Mouse (Mus musculus) lung, embryonic 16.5 days (tissue): ENCODE measurements at regions not wholly inside any gene's neighbourhood (a gene's known extent, or its start where the extent isn't known, plus 50 kb on each side); places are given as distances from the start of the nearest gene placed in this dataset.
"Not testable (repeated sequence)": the region's sequence is repeated elsewhere in the genome, so short reads cannot be mapped to it uniquely, and the experiment has no call there.

Experiments used
- ATAC-seq: fragments of 200-750 bp; cut with Nextera tagmentation; 2 replicates; pipeline ENCODE4 v1.8.0; 2017; ENCODE audit warnings: low read depth, mild to moderate bottlenecking, moderate library complexity
- H3K27ac ChIP-seq: fragments of 300-500 bp; sonication (generic); 2 replicates; pipeline ENCODE4 v1.5.1; 2014; ENCODE audit warnings: mild to moderate bottlenecking, control low read depth, low read length
- H3K27me3 ChIP-seq: fragments of 300-500 bp; sonication (generic); 2 replicates; pipeline ENCODE4 v1.6.1; 2014; ENCODE audit warnings: low read depth, low read length, mixed read lengths; ENCODE audit not compliant: control insufficient read depth, insufficient read depth
- H3K36me3 ChIP-seq: fragments of 300-500 bp; sonication (generic); 2 replicates; pipeline ENCODE4 v1.6.1; 2014; ENCODE audit warnings: low read length; ENCODE audit not compliant: control insufficient read depth, insufficient read depth
- H3K4me1 ChIP-seq: fragments of 300-500 bp; sonication (generic); replicated peaks from 2 replicates; pipeline ENCODE4 v1.6.1; 2014; ENCODE audit warnings: low read length, mixed read lengths; ENCODE audit not compliant: control insufficient read depth, insufficient read depth
- H3K4me2 ChIP-seq: fragments of 300-500 bp; sonication (generic); 2 replicates; pipeline ENCODE4 v1.6.1; 2014; ENCODE audit warnings: low read depth, low read length, control low read depth
- H3K4me3 ChIP-seq: fragments of 300-500 bp; sonication (generic); 2 replicates; pipeline ENCODE4 v1.5.1; 2014; ENCODE audit warnings: mild to moderate bottlenecking, low read length, control low read depth
- H3K9ac ChIP-seq: fragments of 300-500 bp; sonication (generic); 2 replicates; pipeline ENCODE4 v1.6.1; 2014; ENCODE audit warnings: low read length, control low read depth
- H3K9me3 ChIP-seq: fragments of 300-500 bp; sonication (generic); 2 replicates; pipeline ENCODE4 v1.6.1; 2016; ENCODE audit warnings: low read length; ENCODE audit not compliant: control insufficient read depth
- WGBS: fragments of 180-500 bp; shearing (Covaris S2); extraction: QIAGEN DNeasy Blood & Tissue Kit; methylation state at CpG from one replicate; pipeline ENCODE4 v1.1.7; 2014; 5-methylcytosine and 5-hydroxymethylcytosine counted together

- no peaks in the 10 kb centered on the region for H3K4me1 ChIP-seq
- H3K4me2 ChIP-seq: no peak overlapping the region
- no peak overlapping the region for H3K4me3 ChIP-seq
- no peaks in the 10 kb centered on the region for H3K9me3 ChIP-seq
- H3K9ac ChIP-seq: no peak overlapping the region
- WGBS: 78% methylated on average over 6 of the region's 6 CpGs
- no peaks in the 10 kb centered on the region for H3K36me3 ChIP-seq
- no peak for ATAC-seq
- H3K27me3 ChIP-seq: no peaks in the 10 kb centered on the region
- no peak overlapping the region for H3K27ac ChIP-seq
Measured at GRCm38 (mm10) chr15:59721018-59721417, 295.4 kb downstream of the 4933412E24Rik start.

DNA sequence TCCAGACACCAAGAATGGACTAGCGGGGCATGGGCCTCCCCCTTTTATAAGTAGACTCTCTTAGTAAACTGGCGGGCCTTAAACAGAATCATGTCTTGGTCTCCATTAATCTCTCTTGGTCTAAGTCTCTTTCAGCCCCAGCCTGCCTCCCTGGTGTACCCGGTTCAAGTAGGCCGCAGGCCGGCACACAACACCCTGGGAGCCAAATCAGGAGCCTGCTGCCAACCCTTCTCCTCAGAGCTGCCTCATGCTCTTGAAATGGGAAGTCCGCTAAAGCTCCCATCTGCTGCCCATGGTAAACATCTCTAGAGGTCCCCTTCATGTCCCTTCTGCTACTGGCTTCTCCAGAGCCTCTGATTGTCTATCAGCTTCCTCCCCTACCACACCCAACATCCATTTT lies 296.3 kb downstream of the 4933412E24Rik start:
- Histone ChIP-seq H3K4me1 (no peaks in the 10 kb centered on the region), H3K4me2 (no peak overlapping the region), H3K36me3 (no peaks in the 10 kb centered on the region), H3K9ac (no peak overlapping the region), H3K27me3 (no peaks in the 10 kb centered on the region), H3K9me3 (no peaks in the 10 kb centered on the region), H3K4me3 (no peak overlapping the region), H3K27ac (no peak overlapping the region)
- no peak for ATAC-seq
- WGBS: 88% methylated on average over 6 of the region's 6 CpGs

DNA sequence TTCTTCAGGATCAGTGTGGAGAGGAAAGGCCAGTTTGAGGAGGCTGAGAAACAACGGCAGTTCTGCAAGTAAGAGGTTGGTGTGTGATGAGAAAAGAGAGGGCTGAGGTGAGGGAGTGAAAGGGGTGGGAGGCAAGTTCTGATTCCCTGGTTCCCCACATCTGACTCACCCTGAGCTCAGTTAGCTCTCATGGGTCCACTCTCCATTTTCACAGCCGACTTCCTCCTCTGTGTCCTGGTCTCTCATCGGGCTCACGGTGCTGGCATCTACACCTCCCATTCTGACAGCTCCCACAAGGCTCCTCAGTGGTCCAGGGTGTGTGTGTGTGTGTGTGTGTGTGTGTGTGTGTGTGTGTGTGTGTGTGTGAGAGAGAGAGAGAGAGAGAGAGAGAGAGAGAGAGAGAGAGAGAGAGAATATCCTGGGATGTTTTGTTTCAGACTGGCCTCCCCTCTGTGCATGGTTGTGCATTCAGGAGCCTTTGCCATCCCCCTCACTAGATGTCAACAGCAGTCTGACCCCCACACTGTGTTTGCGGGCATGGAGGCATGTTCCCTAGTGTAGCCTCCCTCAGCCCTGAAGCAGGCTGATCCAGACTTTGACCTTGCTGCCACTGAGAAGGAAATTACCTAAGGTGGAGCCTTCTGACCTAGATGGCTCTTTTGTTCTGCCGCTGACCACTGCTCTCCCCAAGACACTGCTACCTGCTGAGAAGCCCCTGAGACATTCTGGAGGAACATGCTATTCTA lies 296.9 kb downstream of the 4933412E24Rik start:
- not testable (repeated sequence) for H3K36me3 ChIP-seq, H3K9ac ChIP-seq, H3K4me3 ChIP-seq, H3K4me2 ChIP-seq, H3K4me1 ChIP-seq, ATAC-seq, H3K27me3 ChIP-seq, H3K9me3 ChIP-seq, H3K27ac ChIP-seq
- WGBS: 79% methylated on average over 6 of the region's 6 CpGs

GRCm38 (mm10) chr15:59716872-59717271 lies 299.5 kb downstream of the 4933412E24Rik start:
- Histone ChIP-seq H3K27me3 (no peaks in the 10 kb centered on the region), H3K4me1 (peaks cover 6% of the 10 kb centered on the region; the same call in 1 of the 2 replicates), H3K4me3 (no peak overlapping the region), H3K36me3 (no peaks in the 10 kb centered on the region), H3K9ac (no peak overlapping the region), H3K4me2 (no peak overlapping the region), H3K27ac (no peak overlapping the region), H3K9me3 (no peaks in the 10 kb centered on the region)
- 43% methylated on average over 6 of the region's 6 CpGs for WGBS
- ATAC-seq: peak; percentile 20; the same call in 1 of the 2 replicates

DNA sequence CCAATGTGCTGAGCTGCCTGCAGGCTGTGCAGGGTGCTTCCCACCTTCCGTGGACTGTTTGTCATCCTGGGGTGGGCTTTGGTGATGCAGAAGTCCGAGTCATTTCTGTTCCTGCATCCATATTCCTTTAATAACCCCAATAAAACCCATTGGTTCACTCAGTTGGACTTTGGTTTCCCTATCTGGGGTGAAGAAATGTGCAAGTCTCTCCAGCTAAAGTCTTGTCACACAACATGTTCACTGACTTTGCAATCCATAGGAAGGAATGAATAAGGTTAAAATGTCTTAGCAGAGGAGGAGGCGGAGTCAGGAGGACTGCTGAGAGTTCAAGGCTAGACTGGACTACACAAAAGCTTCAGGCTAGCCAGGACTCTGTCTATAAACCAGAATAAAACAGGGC lies 300.5 kb downstream of the 4933412E24Rik start:
- Histone ChIP-seq H3K4me1 (peaks cover 6% of the 10 kb centered on the region; the same call in 1 of the 2 replicates), H3K9me3 (no peaks in the 10 kb centered on the region), H3K4me3 (no peak overlapping the region), H3K36me3 (no peaks in the 10 kb centered on the region), H3K27me3 (no peaks in the 10 kb centered on the region), H3K9ac (no peak overlapping the region), H3K27ac (no peak overlapping the region), H3K4me2 (no peak overlapping the region)
- no peak for ATAC-seq
- WGBS: 76% methylated on average over 3 of the region's 3 CpGs

GRCm38 (mm10) chr15:59713965-59714739 lies 302.3 kb downstream of the 4933412E24Rik start:
- H3K9me3 ChIP-seq: no peaks in the 10 kb centered on the region
- no peak overlapping the region for H3K9ac ChIP-seq
- H3K4me2 ChIP-seq: no peak overlapping the region
- WGBS: 52% methylated on average over 8 of the region's 8 CpGs
- no peaks in the 10 kb centered on the region for H3K27me3 ChIP-seq
- no peak overlapping the region for H3K4me3 ChIP-seq
- ATAC-seq: no peak
- H3K36me3 ChIP-seq: no peaks in the 10 kb centered on the region
- peaks cover 6% of the 10 kb centered on the region; the same call in 1 of the 2 replicates for H3K4me1 ChIP-seq
- no peak overlapping the region for H3K27ac ChIP-seq

GRCm38 (mm10) chr15:59712077-59712752 lies 304.2 kb downstream of the 4933412E24Rik start:
- Histone ChIP-seq H3K9ac (no peak overlapping the region), H3K27ac (no peak overlapping the region), H3K36me3 (no peaks in the 10 kb centered on the region), H3K4me1 (peaks cover 6% of the 10 kb centered on the region; the same call in 1 of the 2 replicates), H3K4me2 (no peak overlapping the region), H3K9me3 (no peaks in the 10 kb centered on the region), H3K27me3 (no peaks in the 10 kb centered on the region), H3K4me3 (no peak overlapping the region)
- no peak for ATAC-seq
- WGBS: 77% methylated on average over 5 of the region's 5 CpGs

DNA sequence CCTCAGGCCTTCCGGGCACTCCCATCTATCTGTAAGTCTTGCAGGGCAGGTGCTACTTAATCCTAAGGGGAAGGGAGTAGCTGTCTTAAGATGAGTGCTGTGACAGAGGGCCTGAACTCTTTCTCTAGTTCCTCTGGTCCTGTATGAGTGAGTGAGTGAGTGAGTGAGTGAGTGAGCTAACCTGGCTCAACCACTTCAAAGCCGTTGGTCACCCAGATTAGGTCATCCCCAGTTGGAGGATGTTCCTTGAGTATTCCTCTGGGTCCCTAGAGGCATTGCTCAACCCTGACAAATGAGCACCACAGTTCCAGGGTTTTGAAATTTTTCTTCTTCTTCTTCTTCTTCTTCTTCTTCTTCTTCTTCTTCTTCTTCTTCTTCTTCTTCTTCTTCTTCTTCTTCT lies 306.5 kb downstream of the 4933412E24Rik start:
- peaks cover 6% of the 10 kb centered on the region; the same call in 1 of the 2 replicates for H3K4me1 ChIP-seq
- WGBS: 69% methylated on average over 2 of the region's 2 CpGs
- H3K27ac ChIP-seq: no peak overlapping the region
- ATAC-seq: no peak
- no peak overlapping the region for H3K4me3 ChIP-seq
- no peaks in the 10 kb centered on the region for H3K27me3 ChIP-seq
- no peaks in the 10 kb centered on the region for H3K9me3 ChIP-seq
- H3K4me2 ChIP-seq: no peak overlapping the region
- H3K36me3 ChIP-seq: no peaks in the 10 kb centered on the region
- no peak overlapping the region for H3K9ac ChIP-seq

GRCm38 (mm10) chr15:59708402-59708801 lies 308.0 kb downstream of the 4933412E24Rik start:
- H3K4me3 ChIP-seq: no peak overlapping the region
- H3K4me2 ChIP-seq: no peak overlapping the region
- H3K9me3 ChIP-seq: no peaks in the 10 kb centered on the region
- H3K4me1 ChIP-seq: no peaks in the 10 kb centered on the region
- H3K27ac ChIP-seq: no peak overlapping the region
- H3K36me3 ChIP-seq: no peaks in the 10 kb centered on the region
- no peaks in the 10 kb centered on the region for H3K27me3 ChIP-seq
- ATAC-seq: no peak
- H3K9ac ChIP-seq: no peak overlapping the region
